Mouse (Mus musculus): ENCODE measurements at regions not wholly inside any gene's neighbourhood (a gene's known extent, or its start where the extent isn't known, plus 50 kb on each side); places are given as distances from the start of the nearest gene placed in this dataset.

DNA sequence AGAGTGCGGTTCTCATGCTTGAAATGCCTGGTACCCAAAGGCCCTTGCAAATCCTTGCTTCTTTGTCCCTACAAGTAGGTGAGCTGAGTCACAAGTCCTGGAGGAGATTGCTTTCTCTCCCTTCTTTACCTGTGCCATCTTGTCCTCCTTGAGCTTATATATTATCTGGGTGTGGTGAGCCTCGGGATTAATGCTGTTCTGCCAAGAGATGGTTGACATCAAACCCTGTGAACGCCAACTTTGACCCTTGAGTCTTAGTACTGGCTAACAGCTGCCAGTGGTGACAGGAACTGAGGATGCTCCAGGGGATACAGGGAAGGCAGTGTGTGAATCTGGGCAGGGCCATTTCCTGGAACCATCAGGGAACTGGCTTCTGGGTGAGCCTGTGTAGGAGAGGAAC, 1160.5 kb upstream of the A1bg start:
- 92% methylated on average over 3 of the region's 3 CpGs for WGBS
- DNase-seq (ENCODE audit: low spot score): no peak
- H3K36me3 ChIP-seq: no peaks in the 10 kb centered on the region

GRCm38 (mm10) chr15:62082539-62082938, 1159.7 kb upstream of the A1bg start:
- 100% methylated on average over 2 of the region's 2 CpGs for WGBS

More for the DNA sequence above, 1160.5 kb upstream of the A1bg start:
- Histone ChIP-seq H3K4me3 (no peak overlapping the region), H3K27ac (replicated peaks) (no peak overlapping the region), H3K9me3 (replicated peaks) (no peaks in the 10 kb centered on the region), H3K4me1 (0 out of 2 replicates have a peak, but pooled peaks cover 7% of the 10 kb centered on the region), H3K27me3 (ENCODE audit: low read depth, poor library complexity, severe bottlenecking) (no peaks in the 10 kb centered on the region)

GRCm38 (mm10) chr15:62079155-62080109, 1156.6 kb upstream of the A1bg start:
- Histone ChIP-seq H3K27me3 (ENCODE audit: low read depth, poor library complexity, severe bottlenecking) (no peaks in the 10 kb centered on the region), H3K27ac (replicated peaks) (no peak overlapping the region), H3K9me3 (replicated peaks) (no peaks in the 10 kb centered on the region), H3K4me3 (no peak overlapping the region), H3K36me3 (no peaks in the 10 kb centered on the region), H3K4me1 (0 out of 2 replicates have a peak, but pooled peaks cover 7% of the 10 kb centered on the region)
- no peak for DNase-seq (ENCODE audit: low spot score)
- WGBS: 71% methylated on average over 9 of the region's 9 CpGs

More at GRCm38 (mm10) chr15:62082539-62082938, 1159.7 kb upstream of the A1bg start:
- H3K4me1 ChIP-seq: 0 out of 2 replicates have a peak, but pooled peaks cover 7% of the 10 kb centered on the region
- H3K4me3 ChIP-seq: no peak overlapping the region
- H3K36me3 ChIP-seq: no peaks in the 10 kb centered on the region
- no peaks in the 10 kb centered on the region for H3K27me3 ChIP-seq (ENCODE audit: low read depth, poor library complexity, severe bottlenecking)
- no peaks in the 10 kb centered on the region for H3K9me3 ChIP-seq (replicated peaks)
- no peak for DNase-seq (ENCODE audit: low spot score)
- no peak overlapping the region for H3K27ac ChIP-seq (replicated peaks)

GRCm38 (mm10) chr15:62076552-62077234, 1153.9 kb upstream of the A1bg start:
- no peaks in the 10 kb centered on the region for H3K27me3 ChIP-seq (ENCODE audit: low read depth, poor library complexity, severe bottlenecking)
- no peaks in the 10 kb centered on the region for H3K36me3 ChIP-seq
- no peaks in the 10 kb centered on the region for H3K9me3 ChIP-seq (replicated peaks)
- no peak overlapping the region for H3K4me3 ChIP-seq
- 88% methylated on average over 5 of the region's 5 CpGs for WGBS
- H3K4me1 ChIP-seq: 0 out of 2 replicates have a peak, but pooled peaks cover 7% of the 10 kb centered on the region
- no peak for DNase-seq (ENCODE audit: low spot score)
- H3K27ac ChIP-seq (replicated peaks): no peak overlapping the region

DNA sequence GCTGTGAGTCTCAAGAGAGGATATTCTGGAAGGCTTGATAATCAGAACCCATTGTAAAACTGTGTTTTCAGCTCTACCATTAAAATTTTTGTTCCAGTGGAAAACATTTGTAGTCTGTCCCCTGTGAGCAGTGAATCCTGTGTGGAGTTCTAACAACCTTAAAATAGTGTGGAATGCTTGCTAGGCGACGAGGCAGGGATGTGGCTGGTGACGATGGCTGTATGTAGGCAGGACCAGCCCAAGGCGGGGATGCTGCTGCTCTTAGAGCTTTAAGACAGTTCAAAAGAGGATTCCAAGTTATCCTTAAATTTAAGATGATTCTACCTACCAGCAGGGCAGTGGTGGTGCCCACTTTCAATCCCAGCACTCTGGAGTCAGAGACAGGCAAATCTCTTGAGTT, 1151.9 kb upstream of the A1bg start:
- H3K27me3 ChIP-seq (ENCODE audit: low read depth, poor library complexity, severe bottlenecking): no peaks in the 10 kb centered on the region
- H3K9me3 ChIP-seq (replicated peaks): no peaks in the 10 kb centered on the region
- 92% methylated on average over 4 of the region's 4 CpGs for WGBS
- no peak overlapping the region for H3K4me3 ChIP-seq
- DNase-seq (ENCODE audit: low spot score): no peak
- H3K4me1 ChIP-seq: 0 out of 2 replicates have a peak, but pooled peaks cover 7% of the 10 kb centered on the region
- H3K36me3 ChIP-seq: no peaks in the 10 kb centered on the region
- no peak overlapping the region for H3K27ac ChIP-seq (replicated peaks)

DNA sequence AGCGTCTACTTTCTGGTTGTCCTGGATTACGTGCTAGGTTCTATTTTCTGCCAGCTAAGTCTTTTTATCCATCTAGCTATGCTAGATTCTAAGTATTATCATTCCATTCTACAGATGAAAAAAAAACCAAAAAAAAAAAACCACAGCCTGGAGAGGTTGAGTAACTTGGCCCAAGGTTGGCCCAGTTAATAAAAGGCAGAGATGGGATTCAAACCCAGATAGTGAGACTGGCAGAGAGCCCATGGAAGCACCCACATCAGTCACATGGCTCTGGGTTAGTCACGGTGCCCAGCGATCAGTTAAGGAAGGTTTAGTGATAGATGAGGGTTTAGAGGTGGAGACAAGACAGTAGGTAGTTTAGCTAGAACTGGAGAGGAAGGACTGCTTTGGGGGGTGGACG, 1150.8 kb upstream of the A1bg start:
- Histone ChIP-seq H3K27ac (replicated peaks) (no peak overlapping the region), H3K4me1 (no peaks in the 10 kb centered on the region), H3K36me3 (no peaks in the 10 kb centered on the region), H3K27me3 (ENCODE audit: low read depth, poor library complexity, severe bottlenecking) (no peaks in the 10 kb centered on the region), H3K4me3 (no peak overlapping the region), H3K9me3 (replicated peaks) (no peaks in the 10 kb centered on the region)
- 95% methylated on average over 5 of the region's 5 CpGs for WGBS
- DNase-seq (ENCODE audit: low spot score): no peak

DNA sequence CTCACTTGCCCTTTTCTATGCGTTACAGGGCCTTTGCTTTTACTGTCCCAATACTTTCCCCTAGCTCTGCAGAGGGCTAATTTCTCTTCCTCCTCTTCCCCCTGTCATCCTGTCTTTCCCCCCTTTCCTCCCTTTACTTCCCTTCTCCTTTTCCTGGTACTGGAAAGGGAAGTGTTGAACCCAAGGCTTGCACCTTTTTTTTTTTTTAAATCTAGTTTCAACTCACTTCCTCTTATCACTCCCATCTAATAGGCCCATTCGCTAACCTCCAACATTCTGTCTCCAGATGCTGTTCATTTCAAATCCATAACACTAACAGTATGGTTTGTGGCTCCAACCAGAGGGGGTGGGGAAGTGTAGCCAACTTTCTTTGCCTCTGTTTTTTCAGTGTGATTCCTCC, 1148.5 kb upstream of the A1bg start:
- Histone ChIP-seq H3K4me3 (no peak overlapping the region), H3K27me3 (ENCODE audit: low read depth, poor library complexity, severe bottlenecking) (no peaks in the 10 kb centered on the region), H3K36me3 (no peaks in the 10 kb centered on the region), H3K4me1 (no peaks in the 10 kb centered on the region), H3K27ac (replicated peaks) (no peak overlapping the region), H3K9me3 (replicated peaks) (no peaks in the 10 kb centered on the region)
- 89% methylated on average over 2 of the region's 2 CpGs for WGBS
- no peak for DNase-seq (ENCODE audit: low spot score)

- H3K27ac ChIP-seq (replicated peaks): no peak overlapping the region
- no peaks in the 10 kb centered on the region for H3K4me1 ChIP-seq
- H3K27me3 ChIP-seq (ENCODE audit: low read depth, poor library complexity, severe bottlenecking): no peaks in the 10 kb centered on the region
- no peak overlapping the region for H3K4me3 ChIP-seq
- H3K36me3 ChIP-seq: no peaks in the 10 kb centered on the region
- DNase-seq (ENCODE audit: low spot score): no peak
- 82% methylated on average over 11 of the region's 11 CpGs for WGBS
- H3K9me3 ChIP-seq (replicated peaks): no peaks in the 10 kb centered on the region
Observed at GRCm38 (mm10) chr15:62068422-62069160, 1145.8 kb upstream of the A1bg start.

DNA sequence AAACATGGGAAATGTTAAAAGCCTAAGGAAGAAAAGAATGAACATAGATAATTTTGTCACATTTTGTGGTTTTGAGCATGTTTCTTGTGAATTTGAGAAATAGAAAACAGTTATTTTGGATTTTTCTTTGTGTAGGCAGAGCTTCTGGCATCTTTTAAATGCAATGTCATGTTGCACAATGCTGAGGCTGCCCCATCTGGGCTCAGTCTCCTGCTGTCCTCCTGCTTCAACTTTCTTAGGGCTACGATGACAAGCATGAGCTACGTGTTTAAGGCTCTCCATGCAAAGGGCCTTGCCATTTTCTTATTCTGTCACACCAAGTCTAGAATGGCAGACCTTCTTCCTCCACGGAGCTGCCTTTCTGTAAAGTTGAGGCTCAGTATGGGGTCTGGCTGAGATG, 1141.6 kb upstream of the A1bg start:
- Histone ChIP-seq H3K4me3 (no peak overlapping the region), H3K27ac (replicated peaks) (no peak overlapping the region), H3K4me1 (no peaks in the 10 kb centered on the region), H3K36me3 (no peaks in the 10 kb centered on the region), H3K9me3 (replicated peaks) (no peaks in the 10 kb centered on the region), H3K27me3 (ENCODE audit: low read depth, poor library complexity, severe bottlenecking) (no peaks in the 10 kb centered on the region)
- 89% methylated on average over 3 of the region's 3 CpGs for WGBS
- DNase-seq (ENCODE audit: low spot score): no peak

DNA sequence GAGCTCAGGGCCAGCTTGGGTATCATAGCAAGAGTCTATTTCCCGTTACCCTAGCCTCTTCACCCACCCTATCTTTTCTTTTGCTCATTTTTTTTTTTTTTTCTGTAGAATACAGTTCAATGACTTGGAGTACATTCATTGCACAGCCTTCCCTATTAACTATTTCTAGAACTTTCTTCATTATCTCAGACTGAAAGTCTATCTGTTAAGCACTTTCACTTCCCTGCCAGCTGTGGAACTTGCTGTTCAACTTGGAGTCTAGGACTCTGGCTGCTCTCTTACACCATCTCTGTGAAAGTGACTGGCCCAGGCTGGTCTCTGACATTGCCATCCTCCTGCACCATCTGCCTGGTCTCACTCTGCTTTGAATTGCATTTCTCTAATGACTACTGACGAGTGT, 1134.6 kb upstream of the A1bg start:
- Histone ChIP-seq H3K9me3 (replicated peaks) (no peaks in the 10 kb centered on the region), H3K4me1 (no peaks in the 10 kb centered on the region), H3K27ac (replicated peaks) (no peak overlapping the region), H3K36me3 (no peaks in the 10 kb centered on the region), H3K4me3 (no peak overlapping the region), H3K27me3 (ENCODE audit: low read depth, poor library complexity, severe bottlenecking) (no peaks in the 10 kb centered on the region)
- 90% methylated on average over 2 of the region's 2 CpGs for WGBS
- no peak for DNase-seq (ENCODE audit: low spot score)

- no peak for DNase-seq (ENCODE audit: low spot score)
- WGBS: 93% methylated on average over 11 of the region's 11 CpGs
- Histone ChIP-seq H3K4me1 (no peaks in the 10 kb centered on the region), H3K9me3 (replicated peaks) (no peaks in the 10 kb centered on the region), H3K36me3 (no peaks in the 10 kb centered on the region), H3K27ac (replicated peaks) (no peak overlapping the region), H3K27me3 (ENCODE audit: low read depth, poor library complexity, severe bottlenecking) (no peaks in the 10 kb centered on the region), H3K4me3 (no peak overlapping the region)
Observed at GRCm38 (mm10) chr15:62056889-62057288, 1134.1 kb upstream of the A1bg start.

DNA sequence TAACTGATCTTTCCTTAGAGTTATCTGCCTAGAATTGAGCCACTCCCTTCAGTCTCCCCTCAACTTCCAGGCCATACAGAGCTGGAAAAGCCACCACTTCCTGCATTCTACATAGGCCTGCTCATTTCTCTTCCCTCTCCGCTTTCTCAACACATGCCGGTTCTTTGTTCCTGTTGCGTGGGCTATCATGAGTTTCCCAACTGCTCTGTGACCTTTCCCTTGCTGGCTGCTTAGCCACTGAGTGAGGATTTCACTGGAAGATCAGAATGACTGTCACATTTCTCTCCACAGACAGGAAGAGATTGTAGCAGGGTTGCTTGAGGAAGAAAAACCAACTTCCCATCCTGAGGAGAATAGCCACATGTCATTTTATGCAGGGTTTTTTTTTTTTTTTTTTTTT, 1133.6 kb upstream of the A1bg start:
- WGBS: 93% methylated on average over 3 of the region's 3 CpGs

More for the DNA sequence above, 1133.6 kb upstream of the A1bg start:
- no peaks in the 10 kb centered on the region for H3K27me3 ChIP-seq (ENCODE audit: low read depth, poor library complexity, severe bottlenecking)
- no peak for DNase-seq (ENCODE audit: low spot score)
- H3K36me3 ChIP-seq: no peaks in the 10 kb centered on the region
- no peaks in the 10 kb centered on the region for H3K9me3 ChIP-seq (replicated peaks)
- no peaks in the 10 kb centered on the region for H3K4me1 ChIP-seq
- H3K27ac ChIP-seq (replicated peaks): no peak overlapping the region
- no peak overlapping the region for H3K4me3 ChIP-seq

All from midbrain, embryonic 10.5 days (tissue).